Mouse (Mus musculus) hindbrain, postnatal 0 days (tissue): ENCODE measurements around the gene Slc4a8. TPM values are rescaled to one million over a fixed set of nuclear protein-coding genes. Genes with fewer than 3 reads are reported as not detected.

Source experiments
- ATAC-seq: fragments of 200-750 bp; cut with Nextera tagmentation; 2 replicates; pipeline ENCODE4 v1.8.0; 2017; ENCODE audit warnings: mild to moderate bottlenecking, moderate TSS enrichment, moderate library complexity
- DNase-seq: peaks from one replicate; pipeline ENCODE4 v3.0.0-alpha.2; 2015; ENCODE audit warnings: low spot score
- H3K27ac ChIP-seq: fragments of 300-500 bp; sonication (generic); 2 replicates; pipeline ENCODE4 v1.5.1; 2014; ENCODE audit warnings: mild to moderate bottlenecking
- H3K27me3 ChIP-seq: fragments of 300-500 bp; sonication (generic); 2 replicates; pipeline ENCODE4 v1.6.1; 2014; ENCODE audit warnings: low read length, mixed read lengths; ENCODE audit not compliant: insufficient read depth
- H3K36me3 ChIP-seq: fragments of 300-500 bp; sonication (generic); 2 replicates; pipeline ENCODE4 v1.6.1; 2014; ENCODE audit warnings: low read length, mixed read lengths; ENCODE audit not compliant: insufficient read depth
- H3K4me1 ChIP-seq: fragments of 300-500 bp; sonication (generic); 2 replicates; pipeline ENCODE4 v1.6.1; 2014; ENCODE audit warnings: antibody characterized with exemption, low read length, mixed read lengths; ENCODE audit not compliant: insufficient read depth
- H3K4me2 ChIP-seq: fragments of 300-500 bp; sonication (generic); 2 replicates; pipeline ENCODE4 v1.6.1; 2014; ENCODE audit warnings: low read depth, mild to moderate bottlenecking, low read length, moderate library complexity, mixed read lengths
- H3K4me3 ChIP-seq: fragments of 300-500 bp; sonication (generic); 2 replicates; pipeline ENCODE4 v1.5.1; 2014; ENCODE audit warnings: low read length
- H3K9ac ChIP-seq: fragments of 300-500 bp; sonication (generic); replicated peaks from 2 replicates; pipeline ENCODE4 v1.6.1; 2014; ENCODE audit warnings: mild to moderate bottlenecking, low read length, moderate library complexity, mixed read lengths
- H3K9me3 ChIP-seq: fragments of 300-500 bp; sonication (generic); 2 replicates; pipeline ENCODE4 v1.6.1; 2016; ENCODE audit warnings: low read length, mixed read lengths
- CTCF ChIP-seq: IDR thresholded peaks from 2 replicates; pipeline ENCODE4 v1.5.1; 2016; ENCODE audit warnings: antibody characterized with exemption, control low read depth, low read depth
- WGBS: fragments of 180-500 bp; shearing (Covaris S2); extraction: QIAGEN DNeasy Blood & Tissue Kit; methylation state at CpG from one replicate; pipeline ENCODE4 v1.1.7; 2014; 5-methylcytosine and 5-hydroxymethylcytosine counted together
- polyA plus RNA-seq: library from polyadenylated mRNA; unstranded; fragments of >200 nt; fragmentation: Nextera tagmentation; extraction: Ambion mirVana; gene quantifications from 2 replicates; pipeline ENCODE4 v1.2.1, GENCODE M21; 2015
- total RNA-seq: library from RNA; depleted of rRNA; stranded (reverse); fragments of >200 nt; gene quantifications from 2 replicates; pipeline ENCODE4 v1.2.3, GENCODE M21; 2014

Gene Slc4a8
- total and polyA plus RNA-seq, 2 experiments from 2014 or later = 30.7 to 33.9 TPM

GRCm38 (mm10) chr15:100800914-100801313, 39.4 kb downstream of the Slc4a8 start:
- no peak for TF ChIP-seq CTCF
- WGBS = 80% methylated on average over 13 of the region's 13 CpGs
- Histone ChIP-seq H3K36me3 (peaks cover 33% of the 10 kb centered on the region), H3K4me3 (no peak overlapping the region), H3K4me1 (no peaks in the 10 kb centered on the region), H3K27me3 (no peaks in the 10 kb centered on the region), H3K27ac (no peak overlapping the region), H3K9ac (no peak overlapping the region), H3K9me3 (no peaks in the 10 kb centered on the region), H3K4me2 (no peak overlapping the region)
- DNase-seq (no peak), ATAC-seq (no peak)

DNA sequence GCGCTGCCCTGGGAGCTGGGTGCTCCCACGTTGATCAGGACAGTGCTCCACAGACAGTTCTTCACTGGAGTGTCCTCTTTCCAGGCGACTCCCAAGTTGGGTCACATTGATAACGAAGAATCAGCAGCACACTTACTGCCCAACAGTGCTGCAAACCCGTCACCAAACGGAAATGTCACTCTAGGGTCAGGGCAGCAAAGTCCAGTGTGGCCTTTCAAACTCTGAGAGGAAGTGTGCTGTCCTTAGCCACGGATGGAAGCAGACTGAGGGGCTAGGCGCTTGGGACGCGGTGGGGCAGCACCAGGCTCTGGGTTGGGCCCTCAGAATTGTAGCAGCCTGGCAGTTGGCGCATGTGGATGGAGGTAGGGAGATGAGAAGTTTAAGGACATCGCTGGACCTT, 46.5 kb downstream of the Slc4a8 start:
- no peak for TF ChIP-seq CTCF
- peaks cover 10% of the 10 kb centered on the region for H3K36me3 ChIP-seq

DNA sequence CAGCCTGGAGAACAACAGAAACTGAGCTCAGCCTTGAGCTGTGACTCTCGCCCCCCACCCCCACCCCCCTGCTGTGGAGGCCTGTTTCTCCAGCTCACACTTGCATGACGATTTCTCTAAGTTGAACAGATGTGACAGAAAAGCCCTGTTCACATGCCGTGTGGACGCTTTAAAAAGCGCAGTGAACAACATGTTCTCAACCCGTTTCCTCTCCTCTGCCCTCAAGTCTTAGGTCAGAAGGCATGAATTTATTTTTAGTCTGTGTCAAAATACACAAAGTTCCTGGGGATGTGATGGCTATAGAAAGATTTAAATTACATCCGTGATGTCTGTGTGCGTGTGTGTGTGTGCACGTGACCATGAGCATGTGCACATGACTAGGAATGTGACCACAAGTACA, 46.9 kb downstream of the Slc4a8 start:
- H3K36me3 ChIP-seq = peaks cover 10% of the 10 kb centered on the region
- no peak overlapping the region for H3K4me3 ChIP-seq
- no peak overlapping the region for H3K9ac ChIP-seq
- no peak overlapping the region for H3K4me2 ChIP-seq
- no peak for TF ChIP-seq CTCF
- no peak overlapping the region for H3K27ac ChIP-seq
- no peak for ATAC-seq
- no peaks in the 10 kb centered on the region for H3K4me1 ChIP-seq
- H3K9me3 ChIP-seq = no peaks in the 10 kb centered on the region
- DNase-seq = no peak
- 74% methylated on average over 9 of the region's 9 CpGs for WGBS
- no peaks in the 10 kb centered on the region for H3K27me3 ChIP-seq

More for the DNA sequence above, 46.5 kb downstream of the Slc4a8 start:
- no peak for ATAC-seq
- no peak overlapping the region for H3K9ac ChIP-seq
- no peaks in the 10 kb centered on the region for H3K27me3 ChIP-seq
- no peak overlapping the region for H3K4me3 ChIP-seq
- H3K4me2 ChIP-seq = no peak overlapping the region
- H3K9me3 ChIP-seq = no peaks in the 10 kb centered on the region
- no peak for DNase-seq
- whole genome bisulfite sequencing = 83% methylated on average over 12 of the region's 12 CpGs
- no peak overlapping the region for H3K27ac ChIP-seq
- H3K4me1 ChIP-seq = no peaks in the 10 kb centered on the region

GRCm38 (mm10) chr15:100810243-100810642, 48.7 kb downstream of the Slc4a8 start:
- Histone ChIP-seq H3K27ac (no peak overlapping the region), H3K4me2 (no peak overlapping the region), H3K4me3 (no peak overlapping the region), H3K27me3 (no peaks in the 10 kb centered on the region), H3K4me1 (no peaks in the 10 kb centered on the region), H3K9me3 (no peaks in the 10 kb centered on the region), H3K9ac (no peak overlapping the region), H3K36me3 (peaks cover 12% of the 10 kb centered on the region)
- TF ChIP-seq CTCF = no peak
- WGBS = 90% methylated on average over 8 of the region's 8 CpGs
- ATAC-seq (no peak), DNase-seq (no peak)

DNA sequence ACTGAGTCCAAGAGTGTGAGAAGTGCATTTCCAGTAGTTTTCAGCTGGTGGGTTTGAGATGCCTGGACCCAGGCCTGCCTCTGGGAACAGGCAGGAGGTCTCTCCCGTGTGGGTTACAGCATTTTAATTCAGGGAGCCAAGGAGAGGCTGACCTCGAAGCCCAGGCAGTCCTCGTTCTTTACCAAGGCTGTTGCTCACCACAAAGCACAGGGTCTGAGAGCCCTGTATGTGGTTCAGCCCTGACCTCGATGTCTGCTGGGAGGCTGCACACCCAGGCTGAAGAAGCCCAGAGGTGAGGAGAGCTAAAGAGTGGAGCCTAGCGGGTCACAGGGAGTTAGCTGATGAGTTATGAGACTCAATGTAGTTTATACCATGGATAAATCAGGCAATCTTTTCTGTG, 52.0 kb downstream of the Slc4a8 start:
- Histone ChIP-seq H3K36me3 (peaks cover 14% of the 10 kb centered on the region; the same call in 1 of the 2 replicates), H3K4me2 (no peak overlapping the region), H3K4me3 (no peak overlapping the region), H3K9me3 (no peaks in the 10 kb centered on the region), H3K4me1 (no peaks in the 10 kb centered on the region), H3K9ac (no peak overlapping the region), H3K27ac (no peak overlapping the region), H3K27me3 (no peaks in the 10 kb centered on the region)
- TF ChIP-seq CTCF = no peak
- DNase-seq = no peak
- WGBS = 53% methylated on average over 5 of the region's 5 CpGs
- ATAC-seq = no peak

DNA sequence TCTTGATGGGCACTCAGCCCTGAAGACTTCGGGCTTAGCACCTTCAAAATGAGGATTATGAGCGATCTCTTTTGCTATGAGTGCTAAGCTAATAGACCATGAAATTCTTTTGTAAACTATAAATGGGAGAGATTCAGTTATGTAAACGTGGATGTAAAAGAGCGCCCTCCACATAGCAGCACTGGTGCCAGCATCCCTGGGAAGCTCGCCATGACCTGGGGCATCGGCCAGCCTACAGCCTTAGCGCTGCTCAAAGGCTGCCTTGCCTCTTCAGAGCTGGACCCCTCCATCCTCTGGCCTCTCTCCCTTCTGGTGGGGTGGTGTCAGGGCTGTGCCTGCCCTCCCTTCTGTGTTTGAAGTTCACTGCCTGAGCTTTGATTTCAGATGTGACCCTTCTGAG, 52.5 kb downstream of the Slc4a8 start:
- DNase-seq = no peak
- no peak overlapping the region for H3K9ac ChIP-seq

GRCm38 (mm10) chr15:100815310-100815709, 53.8 kb downstream of the Slc4a8 start:
- no peak for DNase-seq
- H3K9ac ChIP-seq = no peak overlapping the region
- no peaks in the 10 kb centered on the region for H3K27me3 ChIP-seq
- no peaks in the 10 kb centered on the region for H3K9me3 ChIP-seq
- H3K27ac ChIP-seq = no peak overlapping the region
- no peak for TF ChIP-seq CTCF
- H3K4me2 ChIP-seq = no peak overlapping the region
- 73% methylated on average over 8 of the region's 8 CpGs for WGBS
- no peaks in the 10 kb centered on the region for H3K4me1 ChIP-seq
- H3K4me3 ChIP-seq = no peak overlapping the region
- ATAC-seq = no peak
- peaks cover 14% of the 10 kb centered on the region; the same call in 1 of the 2 replicates for H3K36me3 ChIP-seq

More for the DNA sequence above, 52.5 kb downstream of the Slc4a8 start:
- Histone ChIP-seq H3K9me3 (no peaks in the 10 kb centered on the region), H3K4me1 (no peaks in the 10 kb centered on the region), H3K4me3 (no peak overlapping the region), H3K36me3 (peaks cover 14% of the 10 kb centered on the region; the same call in 1 of the 2 replicates), H3K27ac (no peak overlapping the region), H3K4me2 (no peak overlapping the region), H3K27me3 (no peaks in the 10 kb centered on the region)
- 35% methylated on average over 7 of the region's 7 CpGs for WGBS
- no peak for TF ChIP-seq CTCF
- ATAC-seq = no peak
